In the genomic region with DNA sequence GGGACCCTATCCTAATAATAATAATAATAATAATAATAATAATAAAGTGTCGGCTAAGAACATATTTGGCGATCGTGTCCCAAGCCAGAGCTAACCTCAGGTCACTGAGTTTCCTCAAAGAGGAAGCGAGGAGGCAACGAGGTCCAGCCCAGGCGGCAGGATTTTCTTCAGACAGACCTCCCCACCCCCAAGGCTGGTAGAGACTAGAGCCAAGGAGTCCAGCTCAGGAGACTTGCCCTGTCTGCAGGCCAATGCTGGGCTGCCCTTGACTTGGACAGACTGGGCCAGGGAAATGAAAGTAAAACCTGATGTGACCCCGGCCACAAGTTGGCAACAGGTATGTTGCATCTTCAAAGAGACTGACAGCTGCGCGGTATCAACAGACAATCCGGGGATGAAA, we compare ENCODE assay signal across 11 mouse cellular contexts. TPM values are rescaled to one million over a fixed set of nuclear protein-coding genes. Genes with fewer than 3 reads are reported as not detected.
DNase-seq lines count a peak whose midpoint lies in the region; ATAC-seq lines count a peak whose summit lies in the region.
"Had no signal": no experiment of that assay in that cellular context is flagged by ENCODE, and none has a peak within 500 bp of the region (broad histone marks: within the 10 kb centered on the region; RNA-seq: fewer than 3 reads in every experiment).

No protein-coding gene starts in this region.

- no peak overlapping the region for H3K9ac ChIP-seq in hindbrain, embryonic 13.5 days
- H3K9ac ChIP-seq in midbrain, embryonic 13.5 days (replicated peaks), result no peak overlapping the region
- no peak overlapping the region for H3K9ac ChIP-seq in midbrain, embryonic 11.5 days (ENCODE audit: low read length)
- no peak overlapping the region for H3K9ac ChIP-seq in intestine, embryonic 15.5 days

- no peaks in the 10 kb centered on the region for H3K36me3 ChIP-seq in hindbrain, embryonic 10.5 days
- no peaks in the 10 kb centered on the region for H3K36me3 ChIP-seq in hindbrain, embryonic 13.5 days
- H3K36me3 ChIP-seq in midbrain, embryonic 13.5 days, result no peaks in the 10 kb centered on the region
- no peaks in the 10 kb centered on the region for H3K36me3 ChIP-seq in midbrain, embryonic 11.5 days (ENCODE audit: control insufficient read depth, insufficient read depth, low read length)
- H3K36me3 ChIP-seq in intestine, embryonic 15.5 days, result no peaks in the 10 kb centered on the region
- no peaks in the 10 kb centered on the region for H3K36me3 ChIP-seq in splenic B cell, adult 2 months (ENCODE audit: control insufficient read depth, insufficient read depth, low read length, poor library complexity, severe bottlenecking)

- H3K4me2 ChIP-seq in hindbrain, embryonic 13.5 days, result no peak overlapping the region; the same call in 1 of the 2 replicates
- H3K4me2 ChIP-seq in midbrain, embryonic 13.5 days (replicated peaks), result peak overlapping the region; percentile 72
- H3K4me2 ChIP-seq in midbrain, embryonic 11.5 days, result no peak overlapping the region
- H3K4me2 ChIP-seq in intestine, embryonic 15.5 days (replicated peaks), result peak overlapping the region; percentile 93; the same call in 1 of the 2 replicates

- H3K9me3 ChIP-seq in hindbrain, embryonic 10.5 days, result no peaks in the 10 kb centered on the region
- no peaks in the 10 kb centered on the region for H3K9me3 ChIP-seq in hindbrain, embryonic 13.5 days
- H3K9me3 ChIP-seq in midbrain, embryonic 13.5 days, result no peaks in the 10 kb centered on the region
- no peaks in the 10 kb centered on the region for H3K9me3 ChIP-seq in midbrain, embryonic 11.5 days (ENCODE audit: control insufficient read depth, low read length)
- H3K9me3 ChIP-seq in intestine, embryonic 15.5 days, result no peaks in the 10 kb centered on the region

- H3K27me3 ChIP-seq in hindbrain, embryonic 10.5 days (ENCODE audit: insufficient read depth, poor library complexity, severe bottlenecking), result peaks cover 68% of the 10 kb centered on the region
- H3K27me3 ChIP-seq in hindbrain, embryonic 13.5 days, result peaks cover 73% of the 10 kb centered on the region
- peaks cover 70% of the 10 kb centered on the region for H3K27me3 ChIP-seq in midbrain, embryonic 13.5 days
- H3K27me3 ChIP-seq in midbrain, embryonic 11.5 days (ENCODE audit: control insufficient read depth, insufficient read depth, low read length), result peaks cover 56% of the 10 kb centered on the region
- peaks cover 23% of the 10 kb centered on the region for H3K27me3 ChIP-seq in intestine, embryonic 15.5 days (replicated peaks)
- H3K27me3 ChIP-seq in splenic B cell, adult 2 months (ENCODE audit: control insufficient read depth, insufficient read depth, low read length, poor library complexity, severe bottlenecking), result 0 out of 2 replicates have a peak, but pooled peaks cover 2% of the 10 kb centered on the region

- ATAC-seq in hindbrain, embryonic 13.5 days (ENCODE audit: low FRiP score), result no peak
- ATAC-seq in midbrain, embryonic 13.5 days, result no peak
- no peak for ATAC-seq in midbrain, embryonic 11.5 days (ENCODE audit: low FRiP score)
- no peak for ATAC-seq in intestine, embryonic 15.5 days

- WGBS in hindbrain, embryonic 10.5 days, result 57% methylated on average over 10 of the region's 10 CpGs
- 66% methylated on average over 10 of the region's 10 CpGs for WGBS in hindbrain, embryonic 13.5 days
- WGBS in midbrain, embryonic 13.5 days, result 63% methylated on average over 10 of the region's 10 CpGs
- 63% methylated on average over 10 of the region's 10 CpGs for WGBS in midbrain, embryonic 11.5 days
- WGBS in intestine, embryonic 15.5 days, result 65% methylated on average over 10 of the region's 10 CpGs

- peak overlapping the region; percentile 35; the same call in 1 of the 2 replicates for H3K4me3 ChIP-seq in hindbrain, embryonic 10.5 days
- no peak overlapping the region for H3K4me3 ChIP-seq in hindbrain, embryonic 13.5 days
- 0 out of 2 replicates have a peak overlapping the region, but pooled peaks have one; percentile 6 for H3K4me3 ChIP-seq in midbrain, embryonic 13.5 days (replicated peaks)
- no peak overlapping the region for H3K4me3 ChIP-seq in midbrain, embryonic 11.5 days (ENCODE audit: low read depth, low read length)
- 0 out of 2 replicates have a peak overlapping the region, but pooled peaks have one; percentile 17 for H3K4me3 ChIP-seq in intestine, embryonic 15.5 days (replicated peaks)

- no peak for DNase-seq in hindbrain, embryonic 10.5 days (ENCODE audit: low spot score)
- DNase-seq in midbrain, embryonic 11.5 days (ENCODE audit: low spot score, missing footprints), result no peak
- DNase-seq in splenic B cell, adult 2 months (ENCODE audit: low read depth, low spot score), result peak; percentile 24
- no peak for DNase-seq in cerebellum, adult 11-12 months
- DNase-seq in layer of hippocampus, adult 9-11 months, result no peak
- DNase-seq: adrenal gland, postnatal 25 days; cerebellum, postnatal 14 days; gastrocnemius, postnatal 14 days had no signal

- peaks cover 48% of the 10 kb centered on the region for H3K4me1 ChIP-seq in hindbrain, embryonic 10.5 days (replicated peaks)
- peaks cover 47% of the 10 kb centered on the region for H3K4me1 ChIP-seq in hindbrain, embryonic 13.5 days (replicated peaks)
- H3K4me1 ChIP-seq in midbrain, embryonic 13.5 days (replicated peaks), result peaks cover 38% of the 10 kb centered on the region
- H3K4me1 ChIP-seq in midbrain, embryonic 11.5 days (ENCODE audit: control insufficient read depth, insufficient read depth, low read length), result peaks cover 36% of the 10 kb centered on the region
- peaks cover 34% of the 10 kb centered on the region for H3K4me1 ChIP-seq in intestine, embryonic 15.5 days (replicated peaks)

- H3K27ac ChIP-seq in hindbrain, embryonic 10.5 days, result no peak overlapping the region
- H3K27ac ChIP-seq in hindbrain, embryonic 13.5 days, result no peak overlapping the region
- H3K27ac ChIP-seq in midbrain, embryonic 13.5 days, result no peak overlapping the region
- no peak overlapping the region for H3K27ac ChIP-seq in midbrain, embryonic 11.5 days (ENCODE audit: low read depth, low read length)
- no peak overlapping the region for H3K27ac ChIP-seq in intestine, embryonic 15.5 days

RNA-seq across cellular contexts. Expression of gene Adm, which starts 2.0 kb away (rescaled TPM):
- polyA plus RNA-seq in hindbrain, embryonic 10.5 days (2016; fragmentation: Nextera tagmentation; extraction: Ambion mirVana), result 5.9 and 6.8 TPM in 2 replicates
- polyA plus RNA-seq in hindbrain, embryonic 13.5 days (2015; fragmentation: Nextera tagmentation; extraction: Ambion mirVana), result 3.0 and 3.9 TPM in 2 replicates
- polyA plus RNA-seq in midbrain, embryonic 13.5 days (2015; fragmentation: Nextera tagmentation; extraction: Ambion mirVana), result 4.5 TPM in 2 replicates
- polyA plus RNA-seq in midbrain, embryonic 11.5 days (2014; fragmentation: Nextera tagmentation; extraction: Ambion mirVana), result 4.6 and 5.4 TPM in 2 replicates
- 4.4 and 4.9 TPM in 2 replicates for polyA plus RNA-seq in intestine, embryonic 15.5 days (2015; fragmentation: Nextera tagmentation; extraction: Ambion mirVana)

RNA-seq across cellular contexts. Expression of gene Sbf2, which starts 10.8 kb away (rescaled TPM):
- polyA plus RNA-seq in hindbrain, embryonic 10.5 days (2016; fragmentation: Nextera tagmentation; extraction: Ambion mirVana), result 31.4 and 34.8 TPM in 2 replicates
- 60.3 and 62.1 TPM in 2 replicates for polyA plus RNA-seq in hindbrain, embryonic 13.5 days (2015; fragmentation: Nextera tagmentation; extraction: Ambion mirVana)
- 57.6 and 63.2 TPM in 2 replicates for polyA plus RNA-seq in midbrain, embryonic 13.5 days (2015; fragmentation: Nextera tagmentation; extraction: Ambion mirVana)
- 34.6 and 35.9 TPM in 2 replicates for polyA plus RNA-seq in midbrain, embryonic 11.5 days (2014; fragmentation: Nextera tagmentation; extraction: Ambion mirVana)
- polyA plus RNA-seq in intestine, embryonic 15.5 days (2015; fragmentation: Nextera tagmentation; extraction: Ambion mirVana), result 33.7 and 33.9 TPM in 2 replicates

Comparison
In these comparisons a context has a peak if more than half of its experiments do, and no peak if none do; other contexts are left out.
1. H3K4me3 ChIP-seq: peak in hindbrain, embryonic 10.5 days (single experiment), midbrain, embryonic 13.5 days (single experiment) and intestine, embryonic 15.5 days (single experiment); none in hindbrain, embryonic 13.5 days (single experiment) and midbrain, embryonic 11.5 days (single experiment).
2. H3K4me2 ChIP-seq: peak in midbrain, embryonic 13.5 days (single experiment) and intestine, embryonic 15.5 days (single experiment); none in hindbrain, embryonic 13.5 days (single experiment) and midbrain, embryonic 11.5 days (single experiment).